Mouse (Mus musculus): ENCODE measurements around the gene Zfp607b.

Gene Zfp607b

GRCm38 (mm10) chr7:27688815-27689612 is at the start of gene Zfp607b:
TSS of gene Zfp607b (plus strand) at chr7:27689340.
- ChIA-PET CTCF (interaction anchor here (0.5 to 2.3 kb wide), 36 partner anchors 21 to 903 kb away, joined by 3 to 13 read pairs (median 3); partner anchors contain the start of genes Ttc9b (in 1 of the 4), Zfp60 (in 1 of the 4) and Zfp626 (in 1 of the 4)), POLR2A (interaction anchor here in 3 of 4 experiments (0.5 to 2.3 kb wide), 64 partner anchors 8 to 1122 kb away, joined by 3 to 20 read pairs (median 3); partner anchors contain the start of genes Map3k10 (in 3 of the 3), Zfp60 (in 3 of the 3), Akt2 (in 2 of the 3) and Sertad1 (in 2 of the 3))

GRCm38 (mm10) chr7:27644471-27644870 is 44.7 kb upstream of the Zfp607b start:
- ChIA-PET POLR2A (interaction anchor here in 3 of 4 experiments (0.5 to 2.0 kb wide), 30 partner anchors 8 to 752 kb away, joined by 3 to 9 read pairs (median 3); partner anchors contain the start of gene Sertad1 (in 2 of the 3)), CTCF (interaction anchor here (0.5 to 1.8 kb wide), 55 partner anchors 8 to 792 kb away, joined by 3 to 12 read pairs (median 4); partner anchors contain the start of genes Ttc9b (in 2 of the 4) and Zfp607b (in 1 of the 4))

- POLR2A ChIA-PET = interaction anchor here (0.6 to 2.6 kb wide), 26 partner anchors 23 to 362 kb away, joined by 3 to 13 read pairs (median 5); partner anchors contain the start of genes Zfp607b (in 2 of the 4), Akt2 (in 1 of the 4), Sertad1 (in 1 of the 4) and Zfp60 (in 1 of the 4)
Measured at GRCm38 (mm10) chr7:27646516-27646915, 42.6 kb upstream of the Zfp607b start.

GRCm38 (mm10) chr7:27647281-27648002 is 41.7 kb upstream of the Zfp607b start:
- POLR2A ChIA-PET = interaction anchor here (0.6 to 2.6 kb wide), 35 partner anchors 16 to 363 kb away, joined by 3 to 13 read pairs (median 5); partner anchors contain the start of genes Akt2 (in 2 of the 4), Zfp607b (in 2 of the 4), Sertad1 (in 1 of the 4) and Shkbp1 (in 1 of the 4)
- CTCF ChIA-PET = interaction anchor here in 3 of 4 experiments (0.6 to 1.4 kb wide), 11 partner anchors 24 to 345 kb away, joined by 3 to 6 read pairs (median 3); no protein-coding TSS in a partner anchor

More at GRCm38 (mm10) chr7:27646516-27646915, 42.6 kb upstream of the Zfp607b start:
- CTCF ChIA-PET = interaction anchor here in 2 of 4 experiments (0.8 to 1.6 kb wide), 8 partner anchors 8 to 345 kb away, joined by 3 to 4 read pairs (median 3); partner anchors contain the start of gene Akt2 (in 1 of the 2)

GRCm38 (mm10) chr7:27649723-27650122 is 39.4 kb upstream of the Zfp607b start:
- ChIA-PET CTCF (interaction anchor here in 3 of 4 experiments (0.6 to 1.0 kb wide), 3 partner anchors 36 to 82 kb away, joined by 3 to 9 read pairs (median 3); no protein-coding TSS in a partner anchor), POLR2A (interaction anchor here (0.5 to 1.7 kb wide), 18 partner anchors 9 to 364 kb away, joined by 3 to 8 read pairs (median 3); partner anchors contain the start of genes Zfp607b (in 2 of the 4) and Sertad1 (in 1 of the 4))

GRCm38 (mm10) chr7:27650949-27651348 is 38.2 kb upstream of the Zfp607b start:
- CTCF ChIA-PET = interaction anchor here in 3 of 4 experiments (0.6 to 1.0 kb wide), 10 partner anchors 13 to 450 kb away, joined by 3 to 6 read pairs (median 3); partner anchors contain the start of gene Zfp607b (in 1 of the 3)
- POLR2A ChIA-PET = interaction anchor here in 3 of 4 experiments (0.5 to 1.7 kb wide), 9 partner anchors 8 to 242 kb away, joined by 3 to 8 read pairs (median 4); partner anchors contain the start of genes Zfp607b (in 2 of the 3) and Sertad1 (in 1 of the 3)

- POLR2A ChIA-PET = interaction anchor here in 3 of 4 experiments (0.6 to 1.2 kb wide), 10 partner anchors 9 to 515 kb away, joined by 3 to 6 read pairs (median 4); partner anchors contain the start of genes Fbl (in 1 of the 3), Shkbp1 (in 1 of the 3), Zfp60 (in 1 of the 3) and Zfp607b (in 1 of the 3)
- CTCF ChIA-PET = interaction anchor here (0.6 to 2.5 kb wide), 46 partner anchors 8 to 516 kb away, joined by 3 to 20 read pairs (median 4); partner anchors contain the start of genes Map3k10 (in 3 of the 4), Sertad1 (in 2 of the 4), Zfp60 (in 2 of the 4) and Zfp607b (in 2 of the 4)
Measured at GRCm38 (mm10) chr7:27653681-27654437, 35.3 kb upstream of the Zfp607b start, which contains the start of gene Ttc9b. TSS of gene Ttc9b (plus strand) at chr7:27653915.

GRCm38 (mm10) chr7:27654607-27655276 is 34.4 kb upstream of the Zfp607b start:
- ChIA-PET CTCF (interaction anchor here (0.6 to 2.5 kb wide), 45 partner anchors 8 to 515 kb away, joined by 3 to 20 read pairs (median 4); partner anchors contain the start of genes Map3k10 (in 3 of the 4), Zfp607b (in 3 of the 4), Sertad1 (in 2 of the 4) and Zfp60 (in 2 of the 4)), POLR2A (interaction anchor here in 3 of 4 experiments (0.6 to 1.4 kb wide), 16 partner anchors 8 to 873 kb away, joined by 3 to 6 read pairs (median 4); partner anchors contain the start of genes Zfp607b (in 2 of the 3), Fbl (in 1 of the 3), Prx (in 1 of the 3) and Sertad1 (in 1 of the 3))

- POLR2A ChIA-PET = interaction anchor here in 3 of 4 experiments (0.6 to 1.4 kb wide), 7 partner anchors 9 to 874 kb away, joined by 3 to 4 read pairs (median 4); partner anchors contain the start of genes Prx (in 1 of the 3), Sertad1 (in 1 of the 3) and Zfp607b (in 1 of the 3)
- CTCF ChIA-PET = interaction anchor here (0.6 to 2.1 kb wide), 9 partner anchors 9 to 148 kb away, joined by 3 to 7 read pairs (median 3); no protein-coding TSS in a partner anchor
Measured at GRCm38 (mm10) chr7:27655545-27655944, 33.6 kb upstream of the Zfp607b start.

GRCm38 (mm10) chr7:27656600-27656999 is 32.5 kb upstream of the Zfp607b start:
- POLR2A ChIA-PET = interaction anchor here in 1 of 4 experiments (2.0 kb wide), 1 partner anchor 10 kb away, joined by 7 read pairs; no protein-coding TSS in a partner anchor
- CTCF ChIA-PET = no interaction called here

- ChIA-PET POLR2A (interaction anchor here in 3 of 4 experiments (0.5 to 2.0 kb wide), 5 partner anchors 8 to 624 kb away, joined by 3 to 7 read pairs (median 4); no protein-coding TSS in a partner anchor), CTCF (interaction anchor here in 2 of 4 experiments (0.6 to 1.3 kb wide), 4 partner anchors 8 to 355 kb away, joined by 3 read pairs; no protein-coding TSS in a partner anchor)
Measured at GRCm38 (mm10) chr7:27657824-27658395, 31.2 kb upstream of the Zfp607b start.

- ChIA-PET POLR2A (interaction anchor here in 2 of 4 experiments (0.5 to 2.1 kb wide), 7 partner anchors 7 to 117 kb away, joined by 3 to 8 read pairs (median 3); partner anchors contain the start of gene Map3k10 (in 2 of the 2)), CTCF (no interaction called here)
Measured at GRCm38 (mm10) chr7:27658712-27659663, 30.2 kb upstream of the Zfp607b start.

- ChIA-PET POLR2A (no interaction called here), CTCF (interaction anchor here in 1 of 4 experiments (0.7 to 1.2 kb wide), 2 partner anchors 27 to 136 kb away, joined by 3 read pairs; partner anchors contain the start of gene Zfp607b)
Measured at GRCm38 (mm10) chr7:27662038-27662437, 27.1 kb upstream of the Zfp607b start.

Data from embryonic stem cell, embryonic (primary cell).